Mouse (Mus musculus) lung, embryonic 14.5 days (tissue): ENCODE data around the gene Smcr8. TPM values are rescaled to one million over a fixed set of nuclear protein-coding genes. Genes with fewer than 3 reads are reported as not detected.
A peak's percentile ranks its signal among the peaks of the same experiment; 100 is the strongest.
"Not testable (repeated sequence)": the region's sequence is repeated elsewhere in the genome, so short reads cannot be mapped to it uniquely, and the experiment has no call there.

Experiments
- ATAC-seq: fragments of 200-750 bp; cut with Nextera tagmentation; 2 replicates; pipeline ENCODE4 v1.8.0; 2017; ENCODE audit warnings: mild to moderate bottlenecking, moderate TSS enrichment, moderate library complexity; ENCODE audit not compliant: insufficient read depth
- DNase-seq: peaks from one replicate; pipeline ENCODE4 v3.0.0-alpha.2; 2015
- H3K27ac ChIP-seq: fragments of 300-500 bp; sonication (generic); 2 replicates; pipeline ENCODE4 v1.5.1; 2014; ENCODE audit warnings: low read depth, mild to moderate bottlenecking, moderate library complexity
- H3K27me3 ChIP-seq: fragments of 300-500 bp; sonication (generic); 2 replicates; pipeline ENCODE4 v1.6.1; 2014; ENCODE audit warnings: low read length, control low read depth; ENCODE audit not compliant: insufficient read depth
- H3K36me3 ChIP-seq: fragments of 300-500 bp; sonication (generic); 2 replicates; pipeline ENCODE4 v1.6.1; 2014; ENCODE audit warnings: control low read depth; ENCODE audit not compliant: insufficient read depth
- H3K4me1 ChIP-seq: fragments of 300-500 bp; sonication (generic); 2 replicates; pipeline ENCODE4 v1.6.1; 2014; ENCODE audit warnings: antibody characterized with exemption, control low read depth; ENCODE audit not compliant: insufficient read depth
- H3K4me2 ChIP-seq: fragments of 300-500 bp; sonication (generic); 2 replicates; pipeline ENCODE4 v1.6.1; 2014; ENCODE audit warnings: mild to moderate bottlenecking
- H3K4me3 ChIP-seq: fragments of 300-500 bp; sonication (generic); 2 replicates; pipeline ENCODE4 v1.5.1; 2014; ENCODE audit warnings: low read depth, low read length
- H3K9ac ChIP-seq: fragments of 300-500 bp; sonication (generic); 2 replicates; pipeline ENCODE4 v1.6.1; 2014
- H3K9me3 ChIP-seq: fragments of 300-500 bp; sonication (generic); 2 replicates; pipeline ENCODE4 v1.6.1; 2016; ENCODE audit warnings: low read depth, low read length, control low read depth
- CTCF ChIP-seq: IDR thresholded peaks from 2 replicates; pipeline ENCODE4 v1.5.1; 2016; ENCODE audit warnings: antibody characterized with exemption, low read depth
- WGBS: fragments of 180-500 bp; shearing (Covaris S2); extraction: QIAGEN DNeasy Blood & Tissue Kit; methylation state at CpG from one replicate; pipeline ENCODE4 v1.1.7; 2014; 5-methylcytosine and 5-hydroxymethylcytosine counted together
- polyA plus RNA-seq: library from polyadenylated mRNA; unstranded; fragments of >200 nt; fragmentation: Nextera tagmentation; extraction: Ambion mirVana; gene quantifications from 2 replicates; pipeline ENCODE4 v1.2.1, GENCODE M21; 2014

Smcr8 gene
- polyA plus RNA-seq, 1 experiment from 2014 or later: 8.3 TPM

- Histone ChIP-seq H3K9me3 (no peaks in the 10 kb centered on the region), H3K9ac (no peak overlapping the region), H3K4me1 (peaks cover 5% of the 10 kb centered on the region; the same call in 1 of the 2 replicates), H3K36me3 (no peaks in the 10 kb centered on the region), H3K27ac (no peak overlapping the region), H3K27me3 (no peaks in the 10 kb centered on the region), H3K4me2 (peak overlapping the region; percentile 87), H3K4me3 (peak overlapping the region; percentile 50; the same call in 1 of the 2 replicates)
- WGBS: 30% methylated on average over 1 of the region's 1 CpGs
- ATAC-seq: no peak
- TF ChIP-seq CTCF: no peak
- no peak for DNase-seq
These were observed 32.2 kb downstream of the Smcr8 start for GRCm38 (mm10) chr11:60809546-60809945.

- Histone ChIP-seq H3K4me2 (peak overlapping the region; percentile 87), H3K4me1 (peaks cover 5% of the 10 kb centered on the region; the same call in 1 of the 2 replicates), H3K9ac (peak overlapping the region; percentile 50), H3K27ac (0 out of 2 replicates have a peak overlapping the region, but pooled peaks have one; percentile 27), H3K9me3 (no peaks in the 10 kb centered on the region), H3K27me3 (no peaks in the 10 kb centered on the region), H3K4me3 (peak overlapping the region; percentile 50), H3K36me3 (no peaks in the 10 kb centered on the region)
- ATAC-seq (peak; percentile 2; the same call in 1 of the 2 replicates), DNase-seq (no peak)
- WGBS: 7% methylated on average over 14 of the region's 14 CpGs
- TF ChIP-seq CTCF: no peak
These were observed 33.0 kb downstream of the Smcr8 start for GRCm38 (mm10) chr11:60810046-60810965.

- peaks cover 5% of the 10 kb centered on the region; the same call in 1 of the 2 replicates for H3K4me1 ChIP-seq
- H3K36me3 ChIP-seq: no peaks in the 10 kb centered on the region
- under 1% methylated on average over 29 of the region's 29 CpGs for WGBS
- H3K9me3 ChIP-seq: no peaks in the 10 kb centered on the region
- H3K27ac ChIP-seq: 0 out of 2 replicates have a peak overlapping the region, but pooled peaks have one; percentile 27
- TF ChIP-seq CTCF: no peak
- peak overlapping the region; percentile 87 for H3K4me2 ChIP-seq
- peak; percentile 99 for ATAC-seq
- no peaks in the 10 kb centered on the region for H3K27me3 ChIP-seq
- peak overlapping the region; percentile 50 for H3K9ac ChIP-seq
- peak; percentile 97 for DNase-seq
- H3K4me3 ChIP-seq: peak overlapping the region; percentile 50
These were observed 33.7 kb downstream of the Smcr8 start for GRCm38 (mm10) chr11:60811054-60811460.

- Histone ChIP-seq H3K4me3 (peak within 1 kb of the TSS; percentile 50), H3K9ac (peak within 1 kb of the TSS; percentile 50), H3K4me2 (peak within 1 kb of the TSS; percentile 87), H3K27ac (0 out of 2 replicates have a peak within 1 kb of the TSS, but pooled peaks have one; percentile 27)
- not testable (repeated sequence) for H3K36me3 ChIP-seq, H3K4me1 ChIP-seq, ATAC-seq, DNase-seq, H3K27me3 ChIP-seq, H3K9me3 ChIP-seq
- WGBS: 27% methylated on average over 6 of the region's 6 CpGs
These were observed 34.3 kb downstream of the Smcr8 start, which contains the start of gene Shmt1 for GRCm38 (mm10) chr11:60811618-60812017. Gene Shmt1 (minus strand): TSS chr11:60811718.

GRCm38 (mm10) chr11:60816398-60816797 is 39.1 kb downstream of the Smcr8 start:
- 67% methylated on average over 5 of the region's 5 CpGs for WGBS
- no peak for TF ChIP-seq CTCF
- DNase-seq (no peak), ATAC-seq (no peak)
- Histone ChIP-seq H3K27ac (no peak overlapping the region), H3K4me3 (no peak overlapping the region), H3K27me3 (no peaks in the 10 kb centered on the region), H3K36me3 (no peaks in the 10 kb centered on the region), H3K9me3 (no peaks in the 10 kb centered on the region), H3K9ac (no peak overlapping the region), H3K4me2 (no peak overlapping the region), H3K4me1 (no peaks in the 10 kb centered on the region)

- 61% methylated on average over 2 of the region's 2 CpGs for WGBS
- no peak overlapping the region for H3K9ac ChIP-seq
- no peaks in the 10 kb centered on the region for H3K4me1 ChIP-seq
- TF ChIP-seq CTCF: no peak
- DNase-seq: no peak
- ATAC-seq: no peak
- no peaks in the 10 kb centered on the region for H3K27me3 ChIP-seq
- H3K27ac ChIP-seq: no peak overlapping the region
- no peak overlapping the region for H3K4me3 ChIP-seq
- H3K36me3 ChIP-seq: no peaks in the 10 kb centered on the region
- H3K9me3 ChIP-seq: no peaks in the 10 kb centered on the region
- H3K4me2 ChIP-seq: no peak overlapping the region
These were observed 46.4 kb downstream of the Smcr8 start for GRCm38 (mm10) chr11:60823771-60824170.

- TF ChIP-seq CTCF: no peak
- ATAC-seq (peak; percentile 44; the same call in 1 of the 2 replicates), DNase-seq (peak; percentile 63)
- no peak overlapping the region for H3K4me2 ChIP-seq
- no peaks in the 10 kb centered on the region for H3K36me3 ChIP-seq
- no peak overlapping the region for H3K4me3 ChIP-seq
- H3K27me3 ChIP-seq: no peaks in the 10 kb centered on the region
- H3K9me3 ChIP-seq: no peaks in the 10 kb centered on the region
- no peak overlapping the region for H3K9ac ChIP-seq
- H3K4me1 ChIP-seq: no peaks in the 10 kb centered on the region
- 69% methylated on average over 3 of the region's 3 CpGs for WGBS
- H3K27ac ChIP-seq: no peak overlapping the region
These were observed 47.9 kb downstream of the Smcr8 start for GRCm38 (mm10) chr11:60825191-60825590.
